20 mouse cellular contexts compared by ENCODE assay signal in genomic region chr1:191348592-191348991, GRCm38 (mm10). TPM values are rescaled to one million over a fixed set of nuclear protein-coding genes. Genes with fewer than 3 reads are reported as not detected.
A peak's percentile ranks its signal among the peaks of the same experiment; 100 is the strongest.
DNase-seq lines count a peak whose midpoint lies in the region; ATAC-seq and TF ChIP-seq lines count a peak whose summit lies in the region.
"Had no signal": no experiment of that assay in that cellular context is flagged by ENCODE, and none has a peak within 500 bp of the region (broad histone marks: within the 10 kb centered on the region; RNA-seq: fewer than 3 reads in every experiment).

No protein-coding gene starts in this region.

- H3K9me3 ChIP-seq in heart, embryonic 10.5 days: no peaks in the 10 kb centered on the region
- no peaks in the 10 kb centered on the region for H3K9me3 ChIP-seq in heart, embryonic 15.5 days (replicated peaks)
- no peaks in the 10 kb centered on the region for H3K9me3 ChIP-seq in lung, postnatal 0 days (ENCODE audit: low read length)
- H3K9me3 ChIP-seq: embryonic facial prominence, embryonic 15.5 days; forebrain, embryonic 10.5 days; hindbrain, embryonic 10.5 days had no signal

- intact Hi-C loops in heart, postnatal 10 days (cut with DNase I): no loop called here
- intact Hi-C loops in heart, postnatal 25 days (cut with DNase I): no loop called here

- no peak overlapping the region for H3K9ac ChIP-seq in heart, embryonic 15.5 days
- H3K9ac ChIP-seq in lung, postnatal 0 days (replicated peaks; ENCODE audit: low read depth): no peak overlapping the region
- H3K9ac ChIP-seq: embryonic facial prominence, embryonic 15.5 days; hindbrain, embryonic 14.5 days had no signal

- H3K27me3 ChIP-seq in heart, embryonic 10.5 days (ENCODE audit: insufficient read depth, poor library complexity, severe bottlenecking): no peaks in the 10 kb centered on the region
- H3K27me3 ChIP-seq in heart, embryonic 15.5 days: no peaks in the 10 kb centered on the region
- no peaks in the 10 kb centered on the region for H3K27me3 ChIP-seq in lung, postnatal 0 days (replicated peaks; ENCODE audit: insufficient read depth, low read length)
- H3K27me3 ChIP-seq: embryonic facial prominence, embryonic 15.5 days had no signal

- no peak overlapping the region for H3K4me2 ChIP-seq in heart, embryonic 15.5 days
- H3K4me2 ChIP-seq in lung, postnatal 0 days (replicated peaks; ENCODE audit: low read depth, low read length): no peak overlapping the region
- H3K4me2 ChIP-seq: embryonic facial prominence, embryonic 15.5 days; hindbrain, embryonic 14.5 days had no signal

- H3K4me3 ChIP-seq in heart, embryonic 10.5 days: peak overlapping the region; percentile 8; the same call in 1 of the 2 replicates
- no peak overlapping the region for H3K4me3 ChIP-seq in heart, embryonic 15.5 days
- no peak overlapping the region for H3K4me3 ChIP-seq in lung, postnatal 0 days (ENCODE audit: low read depth, low read length)
- H3K4me3 ChIP-seq: embryonic facial prominence, embryonic 15.5 days; erythroblast, embryonic 14.5 days; forebrain, embryonic 10.5 days; heart, adult 2 months; hindbrain, embryonic 10.5 days had no signal

- peaks cover 36% of the 10 kb centered on the region for H3K4me1 ChIP-seq in heart, embryonic 10.5 days
- peaks cover 18% of the 10 kb centered on the region for H3K4me1 ChIP-seq in heart, embryonic 15.5 days (replicated peaks)
- H3K4me1 ChIP-seq in lung, postnatal 0 days (ENCODE audit: insufficient read depth, low read depth, low read length): no peaks in the 10 kb centered on the region

- 64% methylated on average over 2 of the region's 2 CpGs for WGBS in heart, embryonic 10.5 days
- WGBS in heart, embryonic 15.5 days: 61% methylated on average over 2 of the region's 2 CpGs
- WGBS in lung, postnatal 0 days: 44% methylated on average over 2 of the region's 2 CpGs

- no peak for TF ChIP-seq CTCF in lung, postnatal 0 days (IDR thresholded peaks at IDR 0.05)

- TF ChIP-seq EP300 in lung, postnatal 0 days (IDR thresholded peaks at IDR 0.05): no peak

- no peak for ATAC-seq in heart, embryonic 15.5 days (replicated peaks; ENCODE audit: insufficient number of reproducible peaks, insufficient read depth, low FRiP score, low read depth)
- ATAC-seq in lung, postnatal 0 days: peak; percentile 59
- ATAC-seq: forebrain, embryonic 16.5 days had no signal

- H3K27ac ChIP-seq in heart, embryonic 10.5 days: peak overlapping the region; percentile 30; the same call in 1 of the 2 replicates
- H3K27ac ChIP-seq in heart, embryonic 15.5 days: peak overlapping the region; percentile 75; the same call in 1 of the 2 replicates
- peak overlapping the region; percentile 72; the same call in 1 of the 2 replicates for H3K27ac ChIP-seq in lung, postnatal 0 days (ENCODE audit: low read length)
- H3K27ac ChIP-seq: embryonic facial prominence, embryonic 15.5 days; forebrain, embryonic 10.5 days; heart, adult 2 months; hindbrain, embryonic 10.5 days; hindbrain, embryonic 14.5 days had no signal

- no peak for DNase-seq in heart, embryonic 10.5 days (ENCODE audit: low spot score)
- no peak for DNase-seq in heart, postnatal 10 days
- no peak for DNase-seq in heart, postnatal 25 days (ENCODE audit: low spot score)
- peak; percentile 60 for DNase-seq in lung, postnatal 0 days (ENCODE audit: low spot score)
- DNase-seq in lung, adult 18-20 months: no peak
- no peak for DNase-seq in kidney, adult 11 months
- DNase-seq: adrenal gland, postnatal 10 days; cerebellum, adult 11 months; cerebellum, adult 8-10 months; cerebellum, postnatal 14 days; embryo, embryonic 11 days; gastrocnemius, postnatal 10 days; heart, adult 2 months had no signal

- H3K36me3 ChIP-seq in heart, embryonic 10.5 days: peaks cover 67% of the 10 kb centered on the region
- peaks cover 22% of the 10 kb centered on the region for H3K36me3 ChIP-seq in heart, embryonic 15.5 days
- H3K36me3 ChIP-seq in lung, postnatal 0 days (ENCODE audit: insufficient read depth, low read length): peaks cover 15% of the 10 kb centered on the region

RNA-seq across cellular contexts. Expression of gene Tmem206, which starts 22.9 kb away (rescaled TPM):
- polyA plus RNA-seq in heart, embryonic 10.5 days (2016; fragmentation: Nextera tagmentation; extraction: Ambion mirVana): 17.0 and 18.8 TPM in 2 replicates
- total RNA-seq in heart, postnatal 10 days (2021): 1 to 10 TPM; 4.4 to 7.0 TPM
- polyA plus RNA-seq in heart, embryonic 15.5 days (2015; fragmentation: Nextera tagmentation; extraction: Ambion mirVana): 14.3 and 18.3 TPM in 2 replicates
- 1 to 10 TPM; 3.5 to 4.1 TPM for total RNA-seq in heart, postnatal 25 days (2021)
- polyA plus RNA-seq in lung, postnatal 0 days (2015; fragmentation: Nextera tagmentation; extraction: Ambion mirVana): 13.1 and 14.7 TPM in 2 replicates

RNA-seq across cellular contexts. Expression of gene Nenf, which starts 30.6 kb away (rescaled TPM):
- 78.2 and 78.6 TPM in 2 replicates for polyA plus RNA-seq in heart, embryonic 10.5 days (2016; fragmentation: Nextera tagmentation; extraction: Ambion mirVana)
- total RNA-seq in heart, postnatal 10 days (2021): 100 to 1,000 TPM; 107 to 116 TPM
- 108 and 121 TPM in 2 replicates for polyA plus RNA-seq in heart, embryonic 15.5 days (2015; fragmentation: Nextera tagmentation; extraction: Ambion mirVana)
- 100 to 1,000 TPM in 1 of 2 experiments, 10 to 100 TPM in 1; 98.8 to 102 TPM for total RNA-seq in heart, postnatal 25 days (2021)
- polyA plus RNA-seq in lung, postnatal 0 days (2015; fragmentation: Nextera tagmentation; extraction: Ambion mirVana): 149 and 177 TPM in 2 replicates

RNA-seq across cellular contexts. Expression of gene Ppp2r5a, which starts 54.5 kb away (rescaled TPM):
- 21.8 and 27.6 TPM in 2 replicates for polyA plus RNA-seq in heart, embryonic 10.5 days (2016; fragmentation: Nextera tagmentation; extraction: Ambion mirVana)
- total RNA-seq in heart, postnatal 10 days (2021): 100 to 1,000 TPM; 113 to 127 TPM
- polyA plus RNA-seq in heart, embryonic 15.5 days (2015; fragmentation: Nextera tagmentation; extraction: Ambion mirVana): 31.1 and 36.4 TPM in 2 replicates
- 100 to 1,000 TPM; 103 to 110 TPM for total RNA-seq in heart, postnatal 25 days (2021)
- polyA plus RNA-seq in lung, postnatal 0 days (2015; fragmentation: Nextera tagmentation; extraction: Ambion mirVana): 51.5 and 56.0 TPM in 2 replicates
